Mouse (Mus musculus): ENCODE results near the gene Hist3h2a. TPM values are rescaled to one million over a fixed set of nuclear protein-coding genes. Genes with fewer than 3 reads are reported as not detected.

Gene Hist3h2a
- polyA plus RNA-seq, 1 experiment from 2014 or later: 24.3 TPM

- WGBS (ENCODE audit: missing documents): 95% methylated on average over 21 of the region's 21 CpGs
- H3K79me2 ChIP-seq (ENCODE audit: inconsistent target): no peaks in the 10 kb centered on the region
- no peak overlapping the region for H3K4me3 ChIP-seq (ENCODE audit: inconsistent target)
Observed at GRCm38 (mm10) chr11:59000635-59001034, 46.1 kb downstream of the Hist3h2a start.

GRCm38 (mm10) chr11:59002327-59003079 is 48.0 kb downstream of the Hist3h2a start:
- Histone ChIP-seq H3K4me3 (ENCODE audit: inconsistent target) (no peak overlapping the region), H3K79me2 (ENCODE audit: inconsistent target) (no peaks in the 10 kb centered on the region), H3K36me3 (ENCODE audit: inconsistent target) (no peaks in the 10 kb centered on the region), H3K27ac (no peak overlapping the region)
- WGBS (ENCODE audit: missing documents): 89% methylated on average over 7 of the region's 7 CpGs

More at GRCm38 (mm10) chr11:59000635-59001034, 46.1 kb downstream of the Hist3h2a start:
- Histone ChIP-seq H3K27ac (no peak overlapping the region), H3K36me3 (ENCODE audit: inconsistent target) (no peaks in the 10 kb centered on the region)

Other genes with a start within 250 kb of the Hist3h2a start
- gene Olfr318, start 230.7 kb upstream of the Hist3h2a start, polyA plus RNA-seq (2018): not detected in 3 replicates
- not detected in 3 replicates for gene Olfr317, start 215.5 kb upstream of the Hist3h2a start, polyA plus RNA-seq (2018)
- not detected in 3 replicates for gene Olfr316, start 202.0 kb upstream of the Hist3h2a start, polyA plus RNA-seq (2018)
- not detected in 3 replicates for gene Olfr315, start 181.5 kb upstream of the Hist3h2a start, polyA plus RNA-seq (2018)
- gene Olfr314, start 171.7 kb upstream of the Hist3h2a start, polyA plus RNA-seq (2018): not detected in 3 replicates
- gene Fam183b, start 152.7 kb upstream of the Hist3h2a start, polyA plus RNA-seq (2018): not detected in 3 replicates
- gene Olfr313, start 139.7 kb upstream of the Hist3h2a start, polyA plus RNA-seq (2018): not detected in 3 replicates
- gene Olfr312, start 125.4 kb upstream of the Hist3h2a start, polyA plus RNA-seq (2018): not detected in 3 replicates
- not detected in 3 replicates for gene Olfr311, start 115.4 kb upstream of the Hist3h2a start, polyA plus RNA-seq (2018)
- gene Gm12258, start 107.5 kb upstream of the Hist3h2a start, polyA plus RNA-seq (2018): 1.1 to 3.3 TPM (median 2.3 TPM) in 3 replicates
- gene 2810021J22Rik, start 87.5 kb upstream of the Hist3h2a start, polyA plus RNA-seq (2018): 1.9 to 2.7 TPM (median 1.9 TPM) in 3 replicates
- 2.0 to 3.7 TPM (median 2.2 TPM) in 3 replicates for gene Zfp39, start 50.5 kb upstream of the Hist3h2a start, polyA plus RNA-seq (2018)
- not detected in 3 replicates for gene Btnl10, start 36.8 kb upstream of the Hist3h2a start, polyA plus RNA-seq (2018)
- 45.0 to 110 TPM (median 97.1 TPM) in 3 replicates for gene Rnf187, start 15.8 kb upstream of the Hist3h2a start, polyA plus RNA-seq (2018)
- 0.50 to 0.78 TPM in 2 of 3 replicates, not detected in the other for gene Hist3h2ba, start 5.8 kb upstream of the Hist3h2a start, polyA plus RNA-seq (2018)
- 0.07 to 0.14 TPM in 2 of 3 replicates, not detected in the other for gene Trim17, start within 50 bp of the Hist3h2a start, polyA plus RNA-seq (2018)
- gene Trim11, start 23.4 kb downstream of the Hist3h2a start, polyA plus RNA-seq (2018): 11.4 to 20.3 TPM (median 14.2 TPM) in 3 replicates
- gene Obscn, start 181.7 kb downstream of the Hist3h2a start, polyA plus RNA-seq (2018): 0.01 TPM in 1 of 3 replicates, not detected in the others
- 2.9 to 4.7 TPM (median 3.3 TPM) in 3 replicates for gene Iba57, start 209.1 kb downstream of the Hist3h2a start, polyA plus RNA-seq (2018)
- not detected in 3 replicates for gene Gjc2, start 228.5 kb downstream of the Hist3h2a start, polyA plus RNA-seq (2018)
- 11.6 to 29.1 TPM (median 24.4 TPM) in 3 replicates for gene Guk1, start 237.5 kb downstream of the Hist3h2a start, polyA plus RNA-seq (2018)
- 17.9 to 36.6 TPM (median 21.0 TPM) in 3 replicates for gene Mrpl55, start 247.8 kb downstream of the Hist3h2a start, polyA plus RNA-seq (2018)